Mouse (Mus musculus) liver (tissue): ENCODE measurements around the gene Gm13287.
A peak's percentile ranks its signal among the peaks of the same experiment; 100 is the strongest.
"Not testable (repeated sequence)": the region's sequence is repeated elsewhere in the genome, so short reads cannot be mapped to it uniquely, and the experiment has no call there.

Experiments used
- DNase-seq: peaks from one replicate; pipeline ENCODE4 v3.0.0-alpha.2; 2020; ENCODE audit warnings: mixed read lengths

Gm13287 gene

GRCm38 (mm10) chr4:88802954-88803353, at the start of gene Gm13287:
Gene Gm13287, plus strand, starts transcription at chr4:88803254.
- DNase-seq, result not testable (repeated sequence)

DNA sequence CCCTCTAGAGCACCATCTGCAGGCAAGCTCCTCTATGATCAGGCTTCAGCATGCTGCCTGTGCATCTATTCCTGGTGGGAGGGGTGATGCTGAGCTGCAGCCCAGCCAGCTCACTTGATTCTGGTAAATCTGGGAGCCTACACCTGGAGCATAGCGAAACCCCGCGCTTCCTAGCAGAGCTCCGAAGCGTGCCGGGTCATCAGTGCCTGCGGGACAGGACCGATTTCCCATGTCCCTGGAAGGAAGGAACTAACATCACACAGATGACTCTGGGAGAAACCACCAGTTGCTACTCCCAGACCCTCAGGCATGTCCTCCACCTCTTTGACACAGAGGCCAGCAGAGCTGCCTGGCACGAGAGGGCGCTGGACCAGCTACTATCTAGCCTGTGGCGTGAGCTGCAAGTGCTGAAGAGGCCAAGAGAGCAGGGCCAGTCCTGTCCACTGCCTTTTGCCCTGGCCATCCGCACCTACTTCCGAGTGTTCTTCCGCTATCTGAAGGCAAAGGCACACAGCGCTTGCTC, 48.2 kb upstream of the Gm13287 start, which contains the start of gene Gm13271:
Gm13271 (plus strand) TSS at position 51 of the 523 bp plus-strand sequence.
- DNase-seq, result not testable (repeated sequence)

- DNase-seq, result not testable (repeated sequence)
These were observed 46.2 kb upstream of the Gm13287 start for GRCm38 (mm10) chr4:88756581-88757513.

- DNase-seq, result peak; percentile 78
These were observed 45.4 kb upstream of the Gm13287 start for GRCm38 (mm10) chr4:88757628-88758031.

DNA sequence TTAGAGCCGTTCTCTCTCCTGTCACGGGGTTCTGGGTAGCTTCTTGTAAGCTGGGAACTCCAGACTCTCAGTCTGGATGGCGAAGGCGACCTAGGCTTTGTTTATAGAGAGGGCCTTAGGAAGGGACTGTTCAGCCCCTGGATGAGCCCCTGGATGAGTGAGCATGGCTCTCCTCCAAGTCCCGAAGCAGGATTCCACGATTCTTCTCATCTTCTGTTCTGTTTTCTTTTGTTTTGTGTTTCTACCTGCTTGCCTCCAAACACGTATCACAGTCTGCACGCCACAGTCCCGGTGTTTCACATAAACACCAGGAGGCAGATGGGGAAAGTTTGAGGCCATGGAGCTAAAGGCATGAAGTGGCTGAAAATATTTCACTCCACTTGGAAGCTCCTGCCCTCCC, 44.3 kb upstream of the Gm13287 start:
- DNase-seq, result not testable (repeated sequence)

DNA sequence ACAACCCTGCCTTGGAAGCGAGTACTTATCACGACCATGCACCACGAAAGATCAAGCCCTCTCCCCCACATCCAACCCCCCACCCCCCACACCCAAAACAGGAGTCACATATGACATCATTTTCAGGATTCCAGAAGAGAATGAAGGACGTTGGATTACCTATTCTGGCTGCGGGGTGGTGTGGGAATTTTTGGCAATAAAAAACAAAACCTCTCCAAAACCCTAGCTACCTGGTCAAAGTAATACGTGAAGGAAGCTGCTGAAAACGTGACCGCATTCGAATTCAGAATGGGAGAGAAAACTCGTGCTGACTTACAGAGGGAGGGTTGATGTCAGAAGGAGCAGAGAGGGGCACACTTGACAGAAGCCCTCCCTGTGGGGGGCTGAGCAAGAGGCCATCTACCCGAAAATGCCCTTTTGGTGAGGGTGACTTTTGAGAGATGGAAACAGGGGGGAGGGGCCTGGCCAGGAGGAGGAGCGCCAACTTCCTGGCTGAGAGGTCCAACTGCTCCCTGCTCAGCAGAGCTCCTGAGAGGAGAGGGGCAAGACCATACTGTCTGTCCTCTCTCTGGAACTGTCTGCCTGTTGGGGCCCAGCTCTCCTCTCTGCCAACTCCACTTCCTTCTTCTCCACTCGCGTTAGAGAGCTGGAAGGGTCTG, 43.3 kb upstream of the Gm13287 start, which contains the start of gene Gm13283:
Gm13283 (plus strand) TSS at position 510 of the 659 bp plus-strand sequence.
- not testable (repeated sequence) for DNase-seq

GRCm38 (mm10) chr4:88760431-88760830, 42.6 kb upstream of the Gm13287 start:
- DNase-seq, result peak; percentile 80

DNA sequence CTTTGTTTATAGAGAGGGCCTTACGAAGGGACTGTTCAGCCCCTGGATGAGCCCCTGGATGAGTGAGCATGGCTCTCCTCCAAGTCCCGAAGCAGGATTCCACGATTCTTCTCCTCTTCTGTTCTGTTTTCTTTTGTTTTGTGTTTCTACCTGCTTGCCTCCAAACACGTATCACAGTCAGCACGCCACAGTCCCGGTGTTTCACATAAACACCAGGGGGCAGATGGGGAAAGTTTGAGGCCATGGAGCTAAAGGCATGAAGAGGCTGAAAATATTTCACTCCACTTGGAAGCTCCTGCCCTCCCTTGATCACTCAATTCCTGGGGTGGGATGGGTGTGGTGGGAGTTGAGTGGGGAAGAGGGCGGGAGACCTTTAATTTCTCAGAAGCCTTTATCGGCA, 41.3 kb upstream of the Gm13287 start:
- DNase-seq, result not testable (repeated sequence)

DNA sequence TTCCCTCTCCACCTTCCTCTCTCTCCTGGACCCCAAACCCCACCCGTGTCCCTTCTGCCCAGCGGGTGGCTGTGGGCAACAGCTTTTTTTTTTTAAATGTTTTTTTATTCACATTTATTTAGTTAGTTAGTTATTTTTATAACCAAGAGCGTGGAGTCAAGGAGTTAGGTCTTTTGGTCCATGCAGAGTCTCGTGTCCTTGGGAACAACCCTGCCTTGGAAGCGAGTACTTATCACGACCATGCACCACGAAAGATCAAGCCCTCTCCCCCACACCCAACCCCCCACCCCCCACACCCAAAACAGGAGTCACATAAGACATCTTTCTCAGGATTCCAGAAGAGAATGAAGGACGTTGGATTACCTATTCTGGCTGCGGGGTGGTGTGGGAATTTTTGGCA, 40.7 kb upstream of the Gm13287 start:
- DNase-seq, result not testable (repeated sequence)

DNA sequence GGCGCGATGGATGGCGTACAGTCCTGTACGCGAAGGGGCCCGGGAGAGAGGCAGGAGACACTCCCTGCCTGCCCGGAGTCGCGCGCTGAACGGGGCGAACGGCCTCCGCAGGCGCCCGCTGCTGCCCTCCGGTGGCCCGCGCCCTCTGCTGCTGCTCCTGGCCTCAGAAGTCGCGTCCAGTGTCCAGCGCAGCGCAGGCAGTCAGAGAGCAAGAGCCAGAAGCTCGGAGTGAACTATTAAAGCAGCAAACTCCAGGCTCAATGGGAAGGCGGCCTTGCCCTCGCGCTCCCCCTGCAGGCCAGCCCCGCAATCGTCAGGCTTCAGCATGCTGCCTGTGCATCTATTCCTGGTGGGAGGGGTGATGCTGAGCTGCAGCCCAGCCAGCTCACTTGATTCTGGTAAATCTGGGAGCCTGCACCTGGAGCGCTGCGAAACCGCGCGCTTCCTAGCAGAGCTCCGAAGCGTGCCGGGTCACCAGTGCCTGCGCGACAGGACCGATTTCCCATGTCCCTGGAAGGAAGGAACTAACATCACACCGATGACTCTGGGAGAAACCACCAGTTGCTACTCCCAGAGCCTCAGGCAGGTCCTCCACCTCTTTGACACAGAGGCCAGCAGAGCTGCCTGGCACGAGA, 39.6 kb upstream of the Gm13287 start:
- peak; percentile 69 for DNase-seq

DNA sequence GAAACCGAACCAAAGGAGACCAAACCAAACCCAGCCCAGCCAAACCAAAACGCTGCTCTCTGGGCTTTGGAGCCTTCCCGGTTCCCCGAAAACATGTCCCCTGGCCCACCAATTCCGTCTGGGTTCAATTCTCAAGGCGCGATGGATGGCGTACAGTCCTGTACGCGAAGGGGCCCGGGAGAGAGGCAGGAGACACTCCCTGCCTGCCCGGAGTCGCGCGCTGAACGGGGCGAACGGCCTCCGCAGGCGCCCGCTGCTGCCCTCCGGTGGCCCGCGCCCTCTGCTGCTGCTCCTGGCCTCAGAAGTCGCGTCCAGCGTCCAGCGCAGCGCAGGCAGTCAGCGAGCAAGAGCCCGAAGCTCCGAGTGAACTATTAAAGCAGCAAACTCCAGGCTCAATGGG, 29.5 kb upstream of the Gm13287 start, which contains the start of gene Gm13290:
Gm13290 (plus strand) TSS at position 301 of the 400 bp plus-strand sequence.
- not testable (repeated sequence) for DNase-seq

DNA sequence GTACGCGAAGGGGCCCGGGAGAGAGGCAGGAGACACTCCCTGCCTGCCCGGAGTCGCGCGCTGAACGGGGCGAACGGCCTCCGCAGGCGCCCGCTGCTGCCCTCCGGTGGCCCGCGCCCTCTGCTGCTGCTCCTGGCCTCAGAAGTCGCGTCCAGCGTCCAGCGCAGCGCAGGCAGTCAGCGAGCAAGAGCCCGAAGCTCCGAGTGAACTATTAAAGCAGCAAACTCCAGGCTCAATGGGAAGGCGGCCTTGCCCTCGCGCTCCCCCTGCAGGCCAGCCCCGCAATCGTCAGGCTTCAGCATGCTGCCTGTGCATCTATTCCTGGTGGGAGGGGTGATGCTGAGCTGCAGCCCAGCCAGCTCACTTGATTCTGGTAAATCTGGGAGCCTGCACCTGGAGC, 26.4 kb upstream of the Gm13287 start, which contains the start of gene Gm13289:
Gm13289 (plus strand) TSS at position 301 of the 400 bp plus-strand sequence.
- DNase-seq, result not testable (repeated sequence)

DNA sequence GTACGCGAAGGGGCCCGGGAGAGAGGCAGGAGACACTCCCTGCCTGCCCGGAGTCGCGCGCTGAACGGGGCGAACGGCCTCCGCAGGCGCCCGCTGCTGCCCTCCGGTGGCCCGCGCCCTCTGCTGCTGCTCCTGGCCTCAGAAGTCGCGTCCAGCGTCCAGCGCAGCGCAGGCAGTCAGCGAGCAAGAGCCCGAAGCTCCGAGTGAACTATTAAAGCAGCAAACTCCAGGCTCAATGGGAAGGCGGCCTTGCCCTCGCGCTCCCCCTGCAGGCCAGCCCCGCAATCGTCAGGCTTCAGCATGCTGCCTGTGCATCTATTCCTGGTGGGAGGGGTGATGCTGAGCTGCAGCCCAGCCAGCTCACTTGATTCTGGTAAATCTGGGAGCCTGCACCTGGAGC, 23.5 kb upstream of the Gm13287 start, which contains the start of gene Gm13272:
Gm13272 (plus strand) TSS at position 301 of the 400 bp plus-strand sequence.
- not testable (repeated sequence) for DNase-seq

GRCm38 (mm10) chr4:88780320-88780719, 22.7 kb upstream of the Gm13287 start:
- DNase-seq, result not testable (repeated sequence)

DNA sequence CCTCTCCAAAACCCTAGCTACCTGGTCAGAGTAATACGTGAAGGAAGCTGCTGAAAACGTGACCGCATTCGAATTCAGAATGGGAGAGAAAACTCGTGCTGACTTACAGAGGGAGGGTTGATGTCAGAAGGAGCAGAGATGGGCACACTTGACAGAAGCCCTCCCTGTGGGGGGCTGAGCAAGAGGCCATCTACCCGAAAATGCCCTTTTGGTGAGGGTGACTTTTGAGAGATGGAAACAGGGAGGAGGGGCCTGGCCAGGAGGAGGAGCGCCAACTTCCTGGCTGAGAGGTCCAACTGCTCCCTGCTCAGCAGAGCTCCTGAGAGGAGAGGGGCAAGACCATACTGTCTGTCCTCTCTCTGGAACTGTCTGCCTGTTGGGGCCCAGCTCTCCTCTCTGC, 21.2 kb upstream of the Gm13287 start, which contains the start of gene Ifnz:
Ifnz (plus strand) TSS at position 301 of the 400 bp plus-strand sequence.
- not testable (repeated sequence) for DNase-seq

GRCm38 (mm10) chr4:88782335-88782734, 20.7 kb upstream of the Gm13287 start:
- DNase-seq, result not testable (repeated sequence)

GRCm38 (mm10) chr4:88785409-88785808, 17.6 kb upstream of the Gm13287 start, which contains the start of gene Gm13276:
Gene Gm13276, plus strand, starts transcription at chr4:88785709.
- not testable (repeated sequence) for DNase-seq

DNA sequence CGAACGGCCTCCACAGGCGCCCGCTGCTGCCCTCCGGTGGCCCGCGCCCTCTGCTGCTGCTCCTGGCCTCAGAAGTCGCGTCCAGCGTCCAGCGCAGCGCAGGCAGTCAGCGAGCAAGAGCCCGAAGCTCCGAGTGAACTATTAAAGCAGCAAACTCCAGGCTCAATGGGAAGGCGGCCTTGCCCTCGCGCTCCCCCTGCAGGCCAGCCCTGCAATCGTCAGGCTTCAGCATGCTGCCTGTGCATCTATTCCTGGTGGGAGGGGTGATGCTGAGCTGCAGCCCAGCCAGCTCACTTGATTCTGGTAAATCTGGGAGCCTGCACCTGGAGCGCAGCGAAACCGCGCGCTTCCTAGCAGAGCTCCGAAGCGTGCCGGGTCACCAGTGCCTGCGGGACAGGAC, 14.7 kb upstream of the Gm13287 start, which contains the start of gene Gm13277:
Gm13277 (plus strand) TSS at position 231 of the 400 bp plus-strand sequence.
- not testable (repeated sequence) for DNase-seq

- DNase-seq, result not testable (repeated sequence)
These were observed 11.8 kb upstream of the Gm13287 start, which contains the start of gene Gm13278 for GRCm38 (mm10) chr4:88791250-88791649. Gene Gm13278, plus strand, starts transcription at chr4:88791550.

DNA sequence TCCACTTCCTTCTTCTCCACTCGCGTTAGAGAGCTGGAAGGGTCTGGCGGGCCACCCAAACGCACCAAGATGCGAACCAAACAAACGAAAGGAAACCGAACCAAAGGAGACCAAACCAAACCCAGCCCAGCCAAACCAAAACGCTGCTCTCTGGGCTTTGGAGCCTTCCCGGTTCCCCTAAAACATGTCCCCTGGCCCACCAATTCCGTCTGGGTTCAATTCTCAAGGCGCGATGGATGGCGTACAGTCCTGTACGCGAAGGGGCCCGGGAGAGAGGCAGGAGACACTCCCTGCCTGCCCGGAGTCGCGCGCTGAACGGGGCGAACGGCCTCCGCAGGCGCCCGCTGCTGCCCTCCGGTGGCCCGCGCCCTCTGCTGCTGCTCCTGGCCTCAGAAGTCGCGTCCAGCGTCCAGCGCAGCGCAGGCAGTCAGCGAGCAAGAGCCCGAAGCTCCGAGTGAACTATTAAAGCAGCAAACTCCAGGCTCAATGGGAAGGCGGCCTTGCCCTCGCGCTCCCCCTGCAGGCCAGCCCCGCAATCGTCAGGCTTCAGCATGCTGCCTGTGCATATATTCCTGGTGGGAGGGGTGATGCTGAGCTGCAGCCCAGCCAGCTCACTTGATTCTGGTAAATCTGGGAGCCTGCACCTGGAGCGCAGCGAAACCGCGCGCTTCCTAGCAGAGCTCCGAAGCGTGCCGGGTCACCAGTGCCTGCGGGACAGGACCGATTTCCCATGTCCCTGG, 8.9 kb upstream of the Gm13287 start, which contains the start of gene Gm13275:
Gm13275 (plus strand) TSS at position 552 of the 740 bp plus-strand sequence.
- not testable (repeated sequence) for DNase-seq

- not testable (repeated sequence) for DNase-seq
These were observed 6.0 kb upstream of the Gm13287 start, which contains the start of gene Gm13279 for GRCm38 (mm10) chr4:88797097-88797496. Gene Gm13279, plus strand, starts transcription at chr4:88797397.
